Mouse (Mus musculus) naive thymus-derived CD4-positive, alpha-beta T cell, adult 5 months (primary cell): ENCODE data around the gene Olfr1037. TPM values are rescaled to one million over a fixed set of nuclear protein-coding genes. Genes with fewer than 3 reads are reported as not detected.

ENCODE experiments used
- polyA plus RNA-seq: library from polyadenylated mRNA; unstranded; fragments of 100-300 nt; shearing (Covaris generic); gene quantifications from one replicate; pipeline ENCODE4 v1.2.1, GENCODE M21; 2017

The Olfr1037 gene
- not detected for polyA plus RNA-seq

GRCm38 (mm10) chr2:86087285-86087684, at the start of gene Olfr1037:
Gene Olfr1037, minus strand, starts transcription at chr2:86087385.

GRCm38 (mm10) chr2:86135828-86136227, 48.6 kb upstream of the Olfr1037 start, which contains the start of gene Olfr1039:
Gene Olfr1039, minus strand, starts transcription at chr2:86135928.

GRCm38 (mm10) chr2:86073692-86074091, 13.5 kb downstream of the Olfr1037 start, which contains the start of gene Olfr1036:
Gene Olfr1036, plus strand, starts transcription at chr2:86073992.

GRCm38 (mm10) chr2:86045561-86045960, 41.6 kb downstream of the Olfr1037 start, which contains the start of gene Olfr1034:
Gene Olfr1034, plus strand, starts transcription at chr2:86045861.

Other genes starting within 250 kb of the Olfr1037 start
- gene Olfr1019, start 241.9 kb downstream of the Olfr1037 start, polyA plus RNA-seq, result not detected
- not detected for gene Olfr1020, start 240.4 kb downstream of the Olfr1037 start, polyA plus RNA-seq
- not detected for gene Olfr1022, start 218.8 kb downstream of the Olfr1037 start, polyA plus RNA-seq
- not detected for gene Olfr1023, start 201.7 kb downstream of the Olfr1037 start, polyA plus RNA-seq
- not detected for gene Olfr1024, start 182.3 kb downstream of the Olfr1037 start, polyA plus RNA-seq
- gene Olfr1025-ps1, start 172.2 kb downstream of the Olfr1037 start, polyA plus RNA-seq, result not detected
- gene Olfr1026, start 165.8 kb downstream of the Olfr1037 start, polyA plus RNA-seq, result not detected
- not detected for gene Olfr1028, start 136.9 kb downstream of the Olfr1037 start, polyA plus RNA-seq
- not detected for gene Olfr1029, start 113.5 kb downstream of the Olfr1037 start, polyA plus RNA-seq
- 0.15 TPM for gene Olfr1030, start 108.1 kb downstream of the Olfr1037 start, polyA plus RNA-seq
- not detected for gene Olfr1031, start 97.1 kb downstream of the Olfr1037 start, polyA plus RNA-seq
- not detected for gene Olfr1032, start 81.8 kb downstream of the Olfr1037 start, polyA plus RNA-seq
- 13.4 TPM for gene Olfr1033, start 66.8 kb downstream of the Olfr1037 start, polyA plus RNA-seq
- gene Olfr1034, start 41.5 kb downstream of the Olfr1037 start, polyA plus RNA-seq, result not detected
- not detected for gene Olfr1036, start 13.4 kb downstream of the Olfr1037 start, polyA plus RNA-seq
- gene Olfr1039, start 48.5 kb upstream of the Olfr1037 start, polyA plus RNA-seq, result not detected
- gene Olfr1040, start 59.3 kb upstream of the Olfr1037 start, polyA plus RNA-seq, result not detected
- gene Olfr1042, start 74.5 kb upstream of the Olfr1037 start, polyA plus RNA-seq, result 0.06 TPM
- gene Olfr1043, start 80.1 kb upstream of the Olfr1037 start, polyA plus RNA-seq, result 0.37 TPM
- not detected for gene Olfr1044, start 90.4 kb upstream of the Olfr1037 start, polyA plus RNA-seq
- gene Olfr52, start 98.3 kb upstream of the Olfr1037 start, polyA plus RNA-seq, result not detected
- gene Olfr1045, start 115.6 kb upstream of the Olfr1037 start, polyA plus RNA-seq, result 0.15 TPM
- not detected for gene Olfr1046, start 131.9 kb upstream of the Olfr1037 start, polyA plus RNA-seq
- not detected for gene Olfr1047, start 144.0 kb upstream of the Olfr1037 start, polyA plus RNA-seq
- 0.15 TPM for gene Olfr1048, start 152.9 kb upstream of the Olfr1037 start, polyA plus RNA-seq
- gene Olfr1049, start 170.9 kb upstream of the Olfr1037 start, polyA plus RNA-seq, result not detected
- gene Olfr1051, start 191.7 kb upstream of the Olfr1037 start, polyA plus RNA-seq, result not detected
- gene Olfr1052, start 205.1 kb upstream of the Olfr1037 start, polyA plus RNA-seq, result not detected
- gene Olfr1053, start 227.9 kb upstream of the Olfr1037 start, polyA plus RNA-seq, result not detected
- gene Olfr1054, start 248.0 kb upstream of the Olfr1037 start, polyA plus RNA-seq, result not detected